Mouse (Mus musculus): ENCODE data around the gene Kcnj14.

The Kcnj14 gene

GRCm38 (mm10) chr7:45830427-45831127 lies 6.0 kb upstream of the Kcnj14 start, which contains the start of gene Grwd1:
Grwd1 (minus strand) TSS chr7:45830944.
- DNase-seq: peak; percentile 84

DNA sequence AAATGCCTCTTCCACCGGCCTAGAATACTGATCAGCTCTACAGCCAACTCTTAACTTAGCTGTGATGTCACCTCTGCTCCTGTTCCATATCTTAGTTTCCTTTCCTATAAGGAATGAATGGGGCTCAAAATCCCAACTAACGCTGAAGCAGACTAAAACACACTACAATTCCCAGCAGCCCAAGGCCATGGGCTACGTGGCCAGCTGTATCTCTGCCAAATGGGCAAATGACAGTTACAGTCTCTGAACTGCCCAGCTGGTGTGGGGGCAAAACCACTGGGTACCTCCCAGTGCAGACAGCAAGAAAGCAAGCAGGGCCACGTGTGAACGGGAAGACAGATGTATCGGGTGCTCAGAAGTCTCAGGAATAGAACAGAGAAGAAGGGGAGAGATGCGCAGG lies 2.0 kb upstream of the Kcnj14 start:
- DNase-seq: no peak

- no peak for DNase-seq
Measured at GRCm38 (mm10) chr7:45820913-45821312, 3.7 kb downstream of the Kcnj14 start.

GRCm38 (mm10) chr7:45819843-45820242 lies 4.7 kb downstream of the Kcnj14 start:
- DNase-seq: no peak

- no peak for DNase-seq
Measured at GRCm38 (mm10) chr7:45815984-45816351, 8.6 kb downstream of the Kcnj14 start.

- DNase-seq: peak; percentile 69
Measured at GRCm38 (mm10) chr7:45815323-45815983, 9.1 kb downstream of the Kcnj14 start.

DNA sequence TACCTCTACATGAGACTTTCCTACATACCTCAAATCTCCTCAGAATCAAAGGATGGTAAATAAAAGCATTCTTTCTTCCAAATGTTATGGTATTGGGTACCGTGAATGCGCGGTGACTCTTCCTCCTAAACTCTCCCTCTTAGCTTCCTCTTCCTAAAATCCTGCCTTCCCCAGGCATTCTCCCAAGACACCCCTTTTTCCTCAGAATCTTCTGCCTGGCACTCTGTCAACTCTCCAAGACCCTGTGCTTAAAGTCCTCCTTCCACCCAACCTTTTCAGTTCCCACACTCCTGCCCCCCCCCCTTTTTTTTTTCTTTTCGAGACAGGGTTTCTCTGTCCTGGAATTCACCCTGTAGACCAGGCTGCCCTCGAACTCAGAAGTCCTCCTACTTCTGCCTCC lies 9.7 kb downstream of the Kcnj14 start:
- peak; percentile 71 for DNase-seq

- peak; percentile 100 for DNase-seq
Measured at GRCm38 (mm10) chr7:45813787-45814779, 10.5 kb downstream of the Kcnj14 start, which contains the start of gene Cyth2. Cyth2 (minus strand) TSS chr7:45814581.

DNA sequence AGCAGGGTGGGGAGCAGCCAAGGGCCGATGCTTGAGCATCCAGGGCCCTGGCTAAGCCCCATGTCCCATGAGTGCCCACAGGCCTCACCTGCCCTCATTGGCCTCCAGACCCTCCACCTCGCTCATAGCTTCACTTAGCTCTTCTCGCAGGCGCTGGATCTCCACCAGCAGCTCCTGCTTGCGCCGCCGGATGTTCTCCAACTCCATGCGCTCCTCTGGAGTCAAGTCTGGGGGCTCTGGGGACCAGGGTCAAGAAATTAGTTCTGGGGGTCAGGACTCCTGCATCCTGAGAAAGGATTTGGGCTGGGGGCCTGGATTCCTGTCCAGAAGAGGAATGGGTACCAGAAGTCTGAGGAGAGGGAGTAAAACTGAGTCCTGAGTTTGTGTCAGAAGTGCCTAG lies 11.7 kb downstream of the Kcnj14 start:
- no peak for DNase-seq

DNA sequence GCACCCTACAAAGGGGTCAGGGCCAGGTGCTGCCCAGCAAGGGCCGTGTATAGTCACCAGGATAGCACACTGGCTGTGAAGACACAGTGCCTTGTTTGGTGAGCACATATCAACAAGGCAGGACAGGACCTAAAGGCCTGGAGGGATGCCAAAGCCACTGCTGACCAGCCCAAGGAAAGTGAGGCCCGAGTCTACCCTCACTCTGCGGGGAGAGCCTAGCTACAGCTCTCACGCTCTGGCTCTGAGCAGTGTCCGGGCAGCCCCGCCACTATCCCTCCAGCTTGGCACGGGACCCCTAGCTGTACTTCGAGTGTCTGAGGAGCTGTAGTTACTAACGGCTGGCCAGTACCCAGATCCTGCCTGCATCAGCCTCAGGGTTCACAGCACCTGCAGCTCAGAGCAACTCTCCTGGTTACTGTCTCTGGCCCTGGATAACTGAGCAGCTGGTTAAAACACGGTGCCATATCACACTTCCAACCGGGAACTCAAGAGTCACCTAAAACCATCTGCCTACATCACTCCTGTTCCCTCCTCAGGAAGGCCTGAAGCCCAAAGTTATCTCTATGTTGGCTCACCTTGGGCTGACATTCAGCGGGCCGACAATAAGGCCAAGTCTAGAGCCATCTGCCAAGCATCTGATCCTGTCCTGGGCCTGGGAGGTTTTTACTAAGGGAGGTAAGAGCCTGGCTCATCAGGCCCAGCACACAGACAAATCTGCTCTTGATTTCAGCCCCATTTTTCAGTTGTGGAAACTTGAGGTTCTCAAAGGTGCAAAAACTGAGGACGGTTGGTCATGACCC lies 15.1 kb downstream of the Kcnj14 start:
- no peak for DNase-seq

GRCm38 (mm10) chr7:45808471-45808870 lies 16.1 kb downstream of the Kcnj14 start:
- DNase-seq: no peak

- DNase-seq: no peak
Measured at GRCm38 (mm10) chr7:45805941-45806340, 18.6 kb downstream of the Kcnj14 start.

DNA sequence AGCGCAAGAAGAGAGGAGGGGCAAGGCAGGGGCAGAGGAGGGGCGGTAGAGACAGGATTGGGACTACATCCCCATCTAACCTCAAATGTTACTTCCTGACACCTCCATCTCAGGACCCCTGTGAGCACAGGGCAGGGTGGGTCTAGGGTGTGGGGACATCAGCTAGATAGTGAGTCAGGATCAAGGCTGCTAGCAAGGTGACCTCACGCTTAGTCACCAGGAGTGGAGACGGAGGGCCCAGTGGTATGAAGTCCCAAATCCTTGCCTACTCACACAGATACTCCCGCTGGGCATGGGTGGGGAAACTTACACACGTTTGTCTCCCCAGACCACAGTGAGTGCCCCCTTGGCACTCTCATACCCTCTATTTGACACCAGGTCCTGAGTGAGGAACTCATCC lies 22.0 kb downstream of the Kcnj14 start:
- DNase-seq: no peak

DNA sequence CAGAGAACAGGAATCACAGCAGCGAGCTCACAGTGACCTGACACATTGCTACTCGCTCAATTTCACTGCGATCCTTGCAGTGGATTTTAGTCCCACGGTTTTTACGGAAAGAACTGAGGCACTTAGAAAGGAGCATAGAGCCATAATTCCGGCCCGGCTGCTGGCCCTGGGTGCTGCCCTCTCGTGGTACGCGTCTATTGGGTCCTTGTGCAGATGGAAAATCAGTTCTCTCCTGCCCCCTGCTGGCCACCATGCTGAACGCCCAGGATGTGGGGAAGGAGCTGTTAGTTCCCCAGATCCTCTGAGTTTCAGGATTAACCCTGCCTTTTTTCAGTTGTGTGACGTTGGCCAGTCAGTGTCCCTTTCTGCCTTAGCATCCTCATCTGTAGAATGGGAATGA lies 23.2 kb downstream of the Kcnj14 start:
- peak; percentile 89 for DNase-seq

DNA sequence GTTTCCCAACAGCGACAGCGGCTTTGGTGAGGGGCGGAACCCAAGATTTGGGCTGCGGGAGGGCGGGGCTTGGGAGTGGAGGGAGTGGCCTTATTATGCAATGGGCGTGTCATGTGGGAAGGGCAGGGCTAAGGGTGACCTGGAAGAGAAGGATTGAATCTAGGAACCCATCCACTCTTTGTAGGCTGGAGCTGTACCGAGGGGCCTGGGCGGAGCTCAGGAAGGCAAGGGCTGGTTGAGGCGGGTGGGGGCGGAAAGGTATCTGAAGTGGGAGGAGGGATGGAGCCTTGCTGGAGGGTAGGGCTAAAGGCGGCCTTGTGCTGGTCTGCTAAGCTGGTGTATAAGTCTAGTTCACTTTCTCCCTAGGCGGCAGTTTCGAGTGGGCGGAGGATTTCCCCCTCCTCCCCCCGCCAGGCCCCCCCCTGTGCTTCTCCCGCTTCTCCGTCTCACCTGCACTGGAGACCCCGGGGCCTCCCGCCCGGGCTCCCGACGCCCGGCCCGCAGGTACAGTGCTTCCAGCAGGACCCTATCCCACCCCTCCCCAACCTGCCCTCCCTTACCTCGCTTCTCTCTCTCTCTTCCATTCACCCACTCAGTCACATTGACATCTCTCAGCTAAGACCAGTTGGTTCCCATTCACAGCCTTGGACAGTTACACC lies 23.9 kb downstream of the Kcnj14 start:
- no peak for DNase-seq

DNA sequence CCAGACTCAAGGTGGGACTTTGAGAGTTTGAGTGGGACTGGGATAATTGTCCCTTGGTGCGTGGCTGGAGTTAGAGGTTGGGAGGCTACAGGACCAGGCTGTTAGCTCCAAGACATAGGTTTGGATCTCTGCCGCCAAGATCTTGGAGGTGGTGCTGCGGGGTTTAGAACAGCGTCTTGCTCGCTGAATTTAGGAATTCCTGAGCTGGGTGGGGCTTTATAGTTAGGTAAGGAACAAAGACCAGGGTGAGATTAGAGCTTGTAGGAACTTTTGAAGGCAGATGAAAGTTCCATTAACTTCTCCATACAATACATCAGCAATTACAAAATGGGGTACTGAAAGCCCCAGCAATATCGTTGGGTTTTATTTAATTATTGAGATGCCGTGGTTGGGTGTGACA lies 24.6 kb downstream of the Kcnj14 start:
- DNase-seq: peak; percentile 12

DNA sequence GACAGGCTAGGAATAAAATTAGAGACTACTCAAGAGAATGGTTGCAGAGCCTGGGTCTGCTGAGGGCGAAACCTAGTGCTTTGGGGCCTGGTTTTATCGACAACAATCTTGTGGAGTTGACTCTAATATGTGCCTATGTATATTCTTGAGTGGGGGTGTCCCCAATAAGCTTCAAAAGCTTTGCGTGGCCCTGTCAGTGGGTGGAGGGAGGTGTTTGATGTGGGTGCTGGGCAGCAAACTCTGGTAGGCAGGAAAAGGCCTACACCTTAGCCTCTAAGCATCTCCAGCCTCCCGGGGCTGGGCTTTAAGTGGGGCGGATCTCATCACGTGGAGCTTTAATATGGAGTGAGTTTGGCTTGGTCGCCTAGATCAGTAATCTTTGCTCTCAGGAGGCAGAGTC lies 25.7 kb downstream of the Kcnj14 start:
- DNase-seq: no peak

DNA sequence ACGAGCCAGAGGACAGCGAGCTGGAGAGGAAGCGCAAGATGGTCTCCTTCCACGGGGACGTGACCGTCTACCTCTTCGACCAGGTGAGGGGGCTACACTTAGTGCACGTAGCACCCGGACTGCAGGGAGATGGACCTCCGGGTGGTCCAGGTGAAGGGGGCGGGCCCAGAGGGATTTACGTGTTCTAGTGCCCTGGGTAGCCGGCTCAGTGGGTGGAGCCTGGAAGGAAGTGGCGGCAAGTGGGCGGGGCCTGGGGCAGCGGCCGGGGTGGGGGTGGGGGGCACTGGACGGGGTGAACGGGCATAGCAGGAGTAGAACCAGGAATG lies 26.1 kb downstream of the Kcnj14 start:
- peak; percentile 61 for DNase-seq

- peak; percentile 50 for DNase-seq
Measured at GRCm38 (mm10) chr7:45797661-45798510, 26.7 kb downstream of the Kcnj14 start.

GRCm38 (mm10) chr7:45796950-45797349 lies 27.6 kb downstream of the Kcnj14 start:
- DNase-seq: peak; percentile 28

DNA sequence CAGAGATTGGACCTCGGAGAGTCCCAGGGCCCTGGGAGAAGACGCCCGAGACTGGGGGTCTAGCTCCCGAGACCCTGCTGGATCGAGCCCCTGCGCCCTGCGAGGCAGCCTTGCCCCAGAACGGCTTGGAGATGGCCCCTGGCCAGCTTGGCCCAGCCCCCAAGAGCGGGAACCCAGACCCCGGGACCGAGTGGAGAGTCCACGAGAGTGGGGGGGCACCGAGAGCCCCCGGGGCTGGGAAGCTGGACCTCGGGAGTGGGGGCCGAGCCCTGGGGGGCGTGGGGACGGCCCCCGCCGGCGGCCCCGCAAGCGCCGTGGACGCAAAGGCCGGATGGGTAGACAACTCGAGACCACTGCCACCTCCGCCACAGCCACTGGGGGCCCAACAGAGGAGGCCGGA lies 29.6 kb downstream of the Kcnj14 start:
- DNase-seq: peak; percentile 47

Measured in cerebellum, adult 9-11 months (tissue).